Mouse (Mus musculus): ENCODE results near the gene Cacna1f.

- TF ChIP-seq POLR2A (IDR thresholded peaks at IDR 0.05; ENCODE audit: low read depth, low read length) = no peak
- no peak for TF ChIP-seq CTCF (conservative IDR thresholded peaks at IDR 0.05; ENCODE audit: insufficient read depth, insufficient read length, low read depth, low read length)
These were observed 59.0 kb downstream of the Cacna1f start for GRCm38 (mm10) chrX:7665739-7666502.

All from kidney, adult 2 months (tissue).